Mouse (Mus musculus) brain, embryonic 14.5 days (tissue): ENCODE results near the gene Bcorl1.

ENCODE experiments used
- CTCF ChIP-seq: fragments of 200-500 bp; IDR thresholded peaks from 2 replicates; pipeline ENCODE4 v1.5.1; 2012; ENCODE audit warnings: inconsistent platforms, mild to moderate bottlenecking, moderate library complexity, borderline replicate concordance; ENCODE audit not compliant: insufficient read depth, insufficient read length; ENCODE audit errors: extremely low read depth
- POLR2A ChIP-seq: fragments of 200-500 bp; IDR thresholded peaks from 2 replicates; pipeline ENCODE4 v1.6.1; 2012; ENCODE audit warnings: mild to moderate bottlenecking, inconsistent platforms, borderline replicate concordance; ENCODE audit not compliant: poor library complexity, insufficient read depth, insufficient read length, severe bottlenecking; ENCODE audit errors: extremely low read depth

DNA sequence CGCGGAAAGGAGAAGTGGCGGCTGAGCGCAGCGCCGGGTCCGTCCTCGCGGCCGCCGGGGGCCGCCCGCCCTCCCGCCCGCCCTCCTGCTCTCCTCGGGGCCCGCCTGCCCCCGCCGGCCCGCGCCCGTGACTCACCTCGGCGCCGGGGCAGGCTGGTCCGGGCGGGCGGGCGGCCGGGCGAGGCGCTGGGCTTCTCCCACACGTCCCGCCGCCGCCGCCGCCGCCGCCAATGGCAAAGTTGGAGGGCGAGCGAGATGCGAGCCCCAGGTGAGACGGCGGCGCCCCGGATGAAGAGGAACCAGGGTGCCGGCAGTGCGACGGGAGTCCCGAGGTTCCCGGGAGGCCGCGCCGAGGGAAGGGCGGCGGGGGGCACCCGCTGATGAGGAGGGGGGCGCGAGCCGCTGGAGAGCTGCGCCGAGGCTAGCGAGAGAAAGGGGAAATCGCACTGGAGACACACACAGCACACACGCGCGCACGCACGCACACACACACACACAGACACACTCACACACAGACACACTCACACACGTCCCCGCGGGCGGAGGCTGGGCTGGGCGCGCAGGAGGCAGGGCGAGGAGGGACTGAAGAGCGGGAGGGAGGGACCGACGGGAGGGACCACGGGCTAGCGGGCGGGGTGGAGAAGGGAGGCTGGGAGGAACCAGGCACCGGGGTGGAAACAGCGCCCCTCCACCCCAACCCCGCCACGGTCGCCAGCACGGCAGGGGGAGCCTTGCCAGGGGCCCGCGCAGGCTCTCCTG lies 112.8 kb downstream of the Bcorl1 start:
- TF ChIP-seq POLR2A (no peak), CTCF (no peak)
